30 mouse cellular contexts compared by ENCODE assay signal in genomic region chr14:35173861-35174260, GRCm38 (mm10).
"Had no signal": no experiment of that assay in that cellular context is flagged by ENCODE, and none has a peak within 500 bp of the region (broad histone marks: within the 10 kb centered on the region; RNA-seq: fewer than 3 reads in every experiment).

No protein-coding gene starts in this region.

- H3K27me3 ChIP-seq: limb, embryonic 12.5 days; limb, embryonic 13.5 days; limb, embryonic 15.5 days; liver, embryonic 13.5 days; liver, embryonic 15.5 days; lung, embryonic 15.5 days; megakaryocyte, embryonic 14.5 days; midbrain, embryonic 12.5 days; midbrain, embryonic 13.5 days; midbrain, embryonic 15.5 days; neural tube, embryonic 12.5 days had no signal

- H3K4me3 ChIP-seq: left cerebral cortex, adult 2 months; limb, embryonic 10.5 days; limb, embryonic 12.5 days; limb, embryonic 13.5 days; limb, embryonic 15.5 days; liver, embryonic 13.5 days; liver, embryonic 15.5 days; lung, embryonic 15.5 days; megakaryocyte, embryonic 14.5 days; midbrain, embryonic 10.5 days; midbrain, embryonic 12.5 days; midbrain, embryonic 13.5 days; midbrain, embryonic 15.5 days; myocyte; neural tube, embryonic 12.5 days had no signal

- H3K36me3 ChIP-seq: limb, embryonic 10.5 days; limb, embryonic 12.5 days; limb, embryonic 13.5 days; limb, embryonic 15.5 days; liver, embryonic 13.5 days; liver, embryonic 15.5 days; lung, embryonic 15.5 days; midbrain, embryonic 10.5 days; midbrain, embryonic 12.5 days; midbrain, embryonic 13.5 days; midbrain, embryonic 15.5 days; neural tube, embryonic 12.5 days had no signal

- H3K9ac ChIP-seq: limb, embryonic 12.5 days; limb, embryonic 13.5 days; limb, embryonic 15.5 days; liver, embryonic 13.5 days; liver, embryonic 14.5 days; liver, embryonic 15.5 days; lung, embryonic 14.5 days; lung, embryonic 15.5 days; midbrain, embryonic 12.5 days; midbrain, embryonic 13.5 days; midbrain, embryonic 15.5 days; neural tube, embryonic 12.5 days had no signal

- DNase-seq: left cerebral cortex, postnatal 4 days; liver, embryonic 13.5 days; lung, adult 18-20 months; lung, adult 2 months; lung, embryonic 14.5 days; lung, postnatal 10 days; lung, postnatal 14 days; lung, postnatal 36 days; lung, postnatal 4 days; midbrain, embryonic 14.5 days had no signal

- H3K27ac ChIP-seq: left cerebral cortex, adult 2 months; limb, embryonic 10.5 days; limb, embryonic 12.5 days; limb, embryonic 13.5 days; limb, embryonic 15.5 days; liver, embryonic 13.5 days; liver, embryonic 14.5 days; liver, embryonic 15.5 days; lung, embryonic 15.5 days; macrophage; midbrain, embryonic 10.5 days; midbrain, embryonic 12.5 days; midbrain, embryonic 13.5 days; midbrain, embryonic 15.5 days; neural tube, embryonic 12.5 days had no signal

- H3K4me2 ChIP-seq: limb, embryonic 12.5 days; limb, embryonic 13.5 days; limb, embryonic 15.5 days; liver, embryonic 11.5 days; liver, embryonic 13.5 days; liver, embryonic 15.5 days; lung, embryonic 14.5 days; lung, embryonic 15.5 days; midbrain, embryonic 11.5 days; midbrain, embryonic 12.5 days; midbrain, embryonic 13.5 days; midbrain, embryonic 15.5 days; neural tube, embryonic 12.5 days had no signal

- ATAC-seq: lung, postnatal 0 days; midbrain, embryonic 13.5 days; midbrain, embryonic 15.5 days; midbrain, embryonic 16.5 days had no signal

- H3K4me1 ChIP-seq: limb, embryonic 10.5 days; limb, embryonic 12.5 days; limb, embryonic 13.5 days; limb, embryonic 15.5 days; liver, embryonic 13.5 days; liver, embryonic 15.5 days; lung, embryonic 15.5 days; megakaryocyte, embryonic 14.5 days; midbrain, embryonic 10.5 days; midbrain, embryonic 12.5 days; midbrain, embryonic 13.5 days; midbrain, embryonic 15.5 days; neural tube, embryonic 12.5 days had no signal

- H3K9me3 ChIP-seq: limb, embryonic 10.5 days; limb, embryonic 12.5 days; limb, embryonic 13.5 days; limb, embryonic 15.5 days; liver, embryonic 13.5 days; liver, embryonic 15.5 days; lung, embryonic 15.5 days; midbrain, embryonic 10.5 days; midbrain, embryonic 12.5 days; midbrain, embryonic 13.5 days; midbrain, embryonic 15.5 days; neural tube, embryonic 12.5 days had no signal
